Mouse (Mus musculus) small intestine, adult 2 months (tissue): Measurements from ENCODE around the gene Zfp597.

Experiments used
- CTCF ChIP-seq: fragments of 200-500 bp; IDR thresholded peaks from 2 replicates; pipeline ENCODE4 v1.5.1; 2012; ENCODE audit warnings: low read depth, mild to moderate bottlenecking, control low read depth, inconsistent platforms, low read length, moderate library complexity, mixed read lengths; ENCODE audit not compliant: insufficient replicate concordance, insufficient read length; ENCODE audit errors: extremely low read depth
- POLR2A ChIP-seq: fragments of 200-500 bp; IDR thresholded peaks from 2 replicates; pipeline ENCODE4 v1.6.1; 2012; ENCODE audit warnings: low read depth, mild to moderate bottlenecking, control low read depth, inconsistent platforms, low read length, moderate library complexity

- TF ChIP-seq CTCF, result no peak
- TF ChIP-seq POLR2A, result no peak
Measured at GRCm38 (mm10) chr16:3846711-3847518, 37.4 kb downstream of the Zfp597 start, which contains the start of gene Zfp174.
